Mouse (Mus musculus) right cerebral cortex, postnatal 25 days (tissue): Measurements from ENCODE around the gene Gprc5d.

Experiments
- DNase-seq: peaks from one replicate; pipeline ENCODE4 v3.0.0; 2022

The Gprc5d gene

DNA sequence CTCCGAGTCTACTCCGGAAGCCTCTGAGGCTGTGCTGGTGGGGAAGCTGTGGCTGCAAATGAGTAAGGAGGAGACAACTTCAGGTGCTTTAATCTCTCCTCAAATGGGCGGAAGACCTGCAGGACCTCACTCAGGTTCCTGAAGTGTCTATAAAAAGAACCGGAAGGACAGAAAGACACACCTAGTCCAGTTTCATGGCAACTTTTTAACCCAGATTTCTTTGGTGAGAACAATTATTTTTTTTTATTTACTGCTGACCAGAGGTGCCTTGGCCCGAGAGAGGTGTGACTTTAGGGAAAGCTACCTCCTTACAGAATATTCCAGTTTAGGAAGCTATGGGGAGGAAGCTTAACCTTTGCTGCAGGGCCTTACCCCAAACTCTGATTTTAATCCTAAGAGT, at the start of gene Gprc5d:
Gprc5d (minus strand) TSS at position 101 of the 400 bp plus-strand sequence.
- no peak for DNase-seq

DNA sequence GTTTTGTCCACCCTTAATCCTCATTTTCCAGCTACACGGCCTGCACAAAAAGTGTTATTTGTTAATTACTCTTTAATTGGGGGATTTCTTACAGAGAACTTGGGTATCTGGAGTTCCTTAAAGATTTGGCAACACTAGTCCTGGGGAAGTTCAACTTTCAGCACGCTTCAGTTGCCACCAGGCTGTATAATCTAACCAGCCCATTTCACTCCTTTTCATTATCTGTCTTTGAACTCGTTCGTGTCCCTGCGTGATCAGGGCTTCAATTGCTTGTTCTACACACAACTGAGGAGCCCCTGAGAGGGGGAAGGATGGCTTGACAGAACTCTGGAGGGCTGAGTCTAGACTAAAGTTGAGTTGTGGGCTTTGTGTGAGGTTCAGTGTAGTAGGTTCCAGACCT, 48.6 kb upstream of the Gprc5d start:
- no peak for DNase-seq

DNA sequence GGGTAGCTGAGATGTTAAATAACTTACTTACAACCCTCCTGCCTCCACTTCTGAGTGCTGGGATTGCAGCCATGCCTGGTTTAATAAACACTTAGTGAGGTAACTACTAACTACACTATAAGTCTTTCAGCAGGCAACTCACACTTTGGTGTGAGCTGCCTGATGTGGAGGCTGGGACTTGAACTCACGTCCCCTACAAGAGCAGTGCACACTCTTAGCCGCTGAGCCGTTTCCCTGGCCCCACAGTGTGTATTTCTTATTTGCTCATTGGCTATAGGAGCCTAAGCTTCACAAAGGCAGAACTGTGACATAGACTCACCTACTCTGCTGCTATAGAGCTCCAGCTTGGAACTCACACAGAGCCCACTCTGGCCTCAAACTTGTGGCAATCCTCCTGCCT, 48.2 kb upstream of the Gprc5d start:
- DNase-seq, result no peak

DNA sequence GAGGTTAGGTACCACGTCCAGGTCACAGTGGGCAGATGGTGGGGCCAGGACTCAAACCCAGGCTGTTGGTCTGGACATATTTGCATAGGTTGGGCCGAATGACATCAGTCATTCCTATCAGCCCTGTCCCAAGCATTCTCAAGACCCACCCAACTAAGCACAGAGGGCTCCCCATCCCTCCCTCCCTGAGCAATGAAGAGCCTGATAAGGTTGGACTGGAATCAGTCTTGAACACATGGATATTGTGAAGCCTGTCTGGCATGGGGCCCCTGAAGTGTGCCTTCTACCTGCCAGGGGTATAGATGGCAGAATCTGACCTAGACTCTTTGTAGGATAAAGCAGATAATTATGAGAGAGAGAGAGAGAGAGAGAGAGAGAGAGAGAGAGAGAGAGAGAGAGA, 47.6 kb upstream of the Gprc5d start:
- no peak for DNase-seq

DNA sequence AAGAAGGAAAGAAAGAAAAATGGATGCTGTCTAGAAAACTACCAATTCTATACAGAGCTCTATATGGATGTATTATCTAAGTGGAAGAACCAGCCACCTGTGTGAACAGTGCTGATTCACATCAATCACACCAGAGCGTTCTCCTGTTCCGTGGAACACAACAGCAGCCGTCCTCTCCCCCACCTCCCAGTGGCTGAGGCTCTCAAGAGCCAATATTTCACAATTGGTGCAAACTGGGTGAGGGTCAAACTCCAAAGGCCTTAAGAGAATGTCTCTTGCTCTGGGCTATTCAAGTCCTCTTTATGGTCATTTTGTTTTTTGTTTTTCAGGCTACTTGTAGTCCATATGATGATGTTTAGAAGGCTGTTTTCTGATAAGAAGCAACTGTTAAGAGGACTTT, 47.1 kb upstream of the Gprc5d start:
- no peak for DNase-seq

DNA sequence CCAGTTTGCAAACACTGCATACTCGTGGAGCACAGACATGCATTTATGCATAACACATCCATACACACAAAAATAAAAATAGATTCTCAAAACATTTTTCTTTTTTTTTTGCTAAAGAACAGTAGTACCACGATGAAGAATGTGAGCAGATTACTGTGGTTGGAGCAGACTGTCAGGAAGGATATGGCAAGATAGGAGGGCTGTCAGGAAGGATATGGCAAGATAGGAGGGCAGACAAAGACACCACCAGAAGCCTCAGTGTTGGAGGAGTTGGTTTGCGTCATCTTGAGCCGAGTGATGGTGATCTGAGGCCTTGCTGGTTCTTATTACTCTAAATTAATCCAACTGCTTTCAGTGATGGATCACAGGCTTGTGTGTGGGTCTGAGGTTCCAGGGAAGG, 44.8 kb upstream of the Gprc5d start:
- DNase-seq, result no peak

DNA sequence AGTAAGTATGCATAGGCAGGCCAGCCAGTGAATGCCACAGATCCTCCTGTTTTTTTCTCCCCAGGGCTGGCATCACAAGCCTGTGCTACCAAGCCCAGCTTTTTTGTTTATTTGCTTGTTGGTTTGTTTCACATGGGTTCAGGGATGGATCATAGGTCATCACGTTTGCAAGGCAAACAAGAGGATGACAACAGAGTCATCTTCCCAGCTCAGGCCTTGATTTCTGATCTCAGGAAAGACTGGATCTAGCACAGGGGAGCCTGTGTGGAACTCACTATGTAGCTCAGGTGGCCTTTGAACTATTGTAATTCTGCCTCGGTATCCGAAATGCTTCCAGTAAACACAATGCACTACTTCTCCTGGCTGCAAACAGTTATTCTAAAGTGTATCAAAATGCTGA, 44.2 kb upstream of the Gprc5d start:
- no peak for DNase-seq

DNA sequence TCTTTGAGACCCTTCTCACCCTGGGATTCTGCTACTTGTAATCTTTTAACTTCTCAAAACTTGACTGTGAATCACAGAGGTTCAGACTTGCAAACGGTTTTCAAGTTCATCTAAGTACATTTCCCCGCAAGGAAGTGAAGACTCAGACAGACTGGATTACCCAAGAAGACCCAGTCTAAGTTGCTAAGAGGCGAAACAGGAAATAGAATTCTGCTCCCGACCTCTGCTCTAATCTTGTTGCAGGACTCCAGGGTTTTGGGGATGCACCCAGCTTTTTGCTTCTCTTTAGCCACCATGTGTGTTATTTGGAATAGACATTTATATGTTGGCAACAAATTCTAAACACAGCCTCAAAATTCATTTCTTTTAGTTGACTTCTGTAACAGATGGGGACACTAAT, 43.3 kb upstream of the Gprc5d start:
- no peak for DNase-seq

- no peak for DNase-seq
Observed at GRCm38 (mm10) chr6:135158509-135158908, 40.4 kb upstream of the Gprc5d start.

DNA sequence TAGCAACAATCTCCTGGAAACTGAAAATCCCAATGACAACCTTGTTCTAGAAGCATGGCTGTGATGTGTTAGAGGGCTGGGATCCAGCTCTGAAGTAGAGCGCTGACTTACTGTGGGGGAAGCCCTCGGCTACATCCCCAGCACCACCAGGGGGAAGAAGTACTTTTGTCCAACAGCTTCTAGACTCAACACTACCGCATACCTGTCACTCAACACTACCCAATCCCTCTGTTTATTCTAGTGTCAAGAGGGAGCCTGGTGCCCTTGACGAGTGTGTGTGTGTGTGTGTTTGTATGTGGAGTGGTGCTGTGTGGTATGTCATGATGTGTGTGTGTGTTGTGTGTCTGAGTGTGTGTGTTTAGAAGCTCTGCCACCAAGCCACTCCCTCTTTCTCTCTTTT, 39.4 kb upstream of the Gprc5d start:
- DNase-seq, result no peak

DNA sequence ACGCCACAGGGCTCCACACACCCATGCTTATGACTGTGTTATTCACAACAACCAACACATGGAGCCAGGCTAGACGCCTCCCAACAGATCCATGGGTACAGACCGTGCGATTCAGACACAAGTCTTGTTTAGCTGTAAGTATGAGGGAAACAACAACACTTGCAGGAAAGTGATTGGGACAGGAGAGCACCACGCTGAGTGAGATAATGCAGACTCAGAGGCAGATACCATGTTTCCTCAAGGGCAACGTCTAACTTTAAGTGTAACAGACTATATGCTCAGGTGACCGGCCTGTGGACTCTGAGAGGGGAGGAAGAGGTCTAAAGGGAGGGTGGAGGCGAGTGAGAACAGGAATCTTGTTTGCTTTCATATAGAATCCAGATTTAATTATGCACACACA, 38.5 kb upstream of the Gprc5d start:
- no peak for DNase-seq

- DNase-seq, result peak; percentile 45
Observed at GRCm38 (mm10) chr6:135153719-135154118, 35.6 kb upstream of the Gprc5d start.

- DNase-seq, result no peak
Observed at GRCm38 (mm10) chr6:135150311-135150710, 32.2 kb upstream of the Gprc5d start.

DNA sequence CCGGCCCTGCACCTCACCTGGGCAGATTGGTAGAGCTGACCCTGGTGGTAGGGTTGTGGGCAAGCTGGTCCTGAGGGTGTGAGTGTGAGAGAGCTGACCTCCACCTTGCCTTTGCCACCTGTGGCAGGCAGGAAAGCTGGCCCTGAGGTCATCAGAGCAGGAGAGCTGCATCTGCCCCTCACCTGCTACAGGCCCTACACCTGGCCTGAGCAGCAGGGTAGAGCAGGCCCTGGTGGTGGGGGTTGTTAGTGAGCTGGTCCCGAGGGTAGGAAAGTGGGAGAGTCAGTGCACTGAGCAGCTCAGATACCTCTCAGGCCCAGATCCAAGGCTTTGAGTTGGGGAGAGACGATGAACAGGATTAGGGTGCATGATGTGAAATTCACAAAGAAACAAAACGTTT, 31.6 kb upstream of the Gprc5d start:
- no peak for DNase-seq

DNA sequence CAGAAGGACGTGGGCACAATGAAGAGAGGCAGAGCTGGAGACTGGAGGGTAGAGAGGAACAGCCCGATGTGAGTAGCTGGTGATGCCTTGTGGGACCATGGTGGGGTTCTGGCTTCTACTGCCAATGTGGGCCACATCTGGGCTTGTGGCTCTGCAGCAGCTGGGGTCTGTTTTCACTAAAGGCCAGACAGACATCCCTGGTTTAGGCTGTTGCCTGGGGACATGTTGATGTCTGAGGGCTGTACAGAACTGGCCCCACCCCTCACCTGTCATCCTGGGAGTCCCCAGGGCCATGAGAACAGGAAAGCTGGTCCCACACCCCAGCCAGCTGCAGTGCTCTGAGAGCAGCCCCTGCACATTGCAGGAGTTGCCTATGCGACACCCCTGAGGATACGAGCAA, 31.1 kb upstream of the Gprc5d start:
- no peak for DNase-seq

GRCm38 (mm10) chr6:135148506-135148905, 30.4 kb upstream of the Gprc5d start:
- DNase-seq, result no peak

DNA sequence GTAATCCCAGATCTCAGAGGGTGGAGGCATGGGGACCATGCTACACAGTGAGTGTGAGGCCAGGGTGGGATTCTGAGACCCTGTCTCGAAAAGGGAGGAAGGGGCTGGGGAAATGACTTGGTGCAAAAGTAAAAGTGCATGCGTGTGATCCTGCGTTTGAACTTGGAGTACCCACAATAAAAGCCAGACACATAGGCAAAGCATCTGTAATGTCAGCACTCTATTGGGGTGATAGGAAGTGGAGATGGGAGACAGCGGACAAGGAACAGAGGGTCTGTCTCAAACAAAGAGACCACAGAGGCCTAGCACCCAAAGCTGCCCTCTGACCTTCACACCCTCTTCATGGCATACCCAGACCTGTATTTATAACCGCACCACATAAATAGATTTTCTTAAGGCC, 27.9 kb upstream of the Gprc5d start:
- DNase-seq, result no peak

DNA sequence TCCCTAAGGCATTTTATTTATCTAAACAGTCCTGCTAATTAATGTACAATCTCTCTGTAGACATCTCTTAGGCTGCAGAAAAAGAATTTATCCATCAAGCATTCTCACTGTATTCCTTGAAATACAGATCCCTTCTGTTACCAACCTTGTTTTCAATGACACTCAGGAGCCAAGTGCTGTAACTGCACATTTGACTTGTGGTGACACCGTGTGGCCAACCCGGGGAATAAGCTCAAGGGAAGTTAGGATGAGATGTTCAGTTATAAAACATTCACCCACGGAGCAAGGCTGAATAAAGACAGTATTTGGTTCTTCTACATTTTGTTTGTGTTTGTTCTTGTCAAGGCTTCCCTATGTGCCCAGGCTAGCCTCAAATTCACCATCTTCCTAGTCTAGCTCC, 26.4 kb upstream of the Gprc5d start:
- no peak for DNase-seq

DNA sequence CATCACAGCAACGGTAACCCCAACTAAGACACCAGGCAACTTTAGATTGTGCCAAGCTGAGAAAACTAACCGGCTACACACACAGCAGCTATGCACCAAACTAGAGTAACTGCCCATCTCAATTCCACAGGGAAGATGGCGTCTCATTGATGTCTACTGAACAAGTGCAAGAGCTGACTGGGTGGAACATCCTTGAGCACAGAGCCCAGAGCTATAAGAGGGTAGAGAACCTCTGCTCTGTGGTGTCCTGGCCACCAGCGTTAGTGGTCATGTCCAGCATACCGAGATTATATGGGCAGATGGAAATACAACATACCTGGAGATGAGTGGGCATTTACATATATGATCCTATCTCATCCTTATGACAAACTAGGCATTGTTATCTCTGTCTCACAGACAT, 25.1 kb upstream of the Gprc5d start:
- DNase-seq, result no peak

GRCm38 (mm10) chr6:135141451-135142147, 23.5 kb upstream of the Gprc5d start:
- peak; percentile 32 for DNase-seq

GRCm38 (mm10) chr6:135138746-135139145, 20.7 kb upstream of the Gprc5d start:
- no peak for DNase-seq

GRCm38 (mm10) chr6:135138207-135138606, 20.1 kb upstream of the Gprc5d start:
- DNase-seq, result no peak

DNA sequence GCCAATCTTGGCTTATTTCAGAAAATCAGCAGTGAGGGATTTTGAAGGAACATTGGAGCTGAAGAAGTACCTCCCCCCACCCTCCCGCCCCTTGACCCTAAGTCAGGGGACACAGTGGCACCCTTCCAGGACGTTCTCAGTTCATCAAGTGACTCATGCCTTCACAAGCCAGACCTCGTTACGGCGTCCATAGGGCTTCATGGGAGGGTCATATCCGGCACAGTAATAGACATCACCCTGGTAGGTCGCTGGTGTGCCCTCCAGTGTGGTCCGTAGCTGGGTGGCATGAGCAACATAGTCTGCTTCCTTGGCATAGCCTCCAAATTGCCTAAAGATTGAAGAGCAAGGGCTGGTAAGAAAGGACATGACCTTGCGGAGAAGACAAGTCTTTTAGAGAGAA, 19.7 kb upstream of the Gprc5d start:
- DNase-seq, result no peak

GRCm38 (mm10) chr6:135136439-135137161, 18.5 kb upstream of the Gprc5d start:
- no peak for DNase-seq

DNA sequence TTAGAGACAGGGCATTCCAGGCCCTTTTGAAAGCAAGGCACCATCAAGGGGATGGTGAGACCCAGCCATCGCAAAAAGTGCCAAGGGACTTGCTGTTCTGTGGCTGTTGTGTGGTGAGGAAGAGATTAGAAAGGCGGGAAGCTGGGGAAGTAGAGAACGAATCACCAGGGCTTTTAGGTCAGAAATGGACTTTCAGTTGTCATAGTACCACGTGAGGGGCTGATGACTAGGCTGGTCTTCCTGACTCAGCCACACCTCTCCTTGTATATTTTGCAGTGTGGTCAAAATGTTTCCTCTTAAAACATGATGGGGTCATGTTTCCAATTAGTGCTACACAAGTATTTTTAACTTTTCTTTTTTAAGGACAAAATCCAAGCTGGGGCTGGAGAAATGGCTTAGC, 17.7 kb upstream of the Gprc5d start:
- DNase-seq, result no peak
